Comparison of ENCODE assay signal across 10 mouse cellular contexts in the genomic region with DNA sequence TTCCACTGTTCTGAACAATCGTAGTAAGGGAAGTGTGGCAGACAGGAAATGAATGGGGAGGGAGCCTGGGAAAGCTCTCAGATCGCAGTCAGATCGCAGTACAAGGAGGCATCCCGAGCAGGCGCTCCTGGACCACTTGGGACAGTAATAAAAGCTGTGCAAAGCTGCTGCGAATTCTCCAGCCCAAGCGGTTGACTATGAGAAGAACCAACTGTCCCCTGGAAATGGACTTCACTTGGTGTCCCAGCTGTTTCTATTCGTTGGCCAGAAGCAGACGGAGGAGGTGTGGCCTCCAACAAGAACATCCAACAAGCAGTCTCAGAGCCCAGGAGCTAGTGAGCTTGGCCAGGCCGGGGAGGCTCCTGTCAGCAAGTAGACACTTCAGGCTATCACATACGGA. TPM values are rescaled to one million over a fixed set of nuclear protein-coding genes. Genes with fewer than 3 reads are reported as not detected.
DNase-seq lines count a peak whose midpoint lies in the region; ATAC-seq lines count a peak whose summit lies in the region.
"Had no signal": no experiment of that assay in that cellular context is flagged by ENCODE, and none has a peak within 500 bp of the region (broad histone marks: within the 10 kb centered on the region; RNA-seq: fewer than 3 reads in every experiment).

No protein-coding gene starts in this region.

- H3K4me2 ChIP-seq in heart, embryonic 13.5 days: peak overlapping the region; percentile 53
- H3K4me2 ChIP-seq: embryonic facial prominence, embryonic 15.5 days had no signal

- 0 out of 2 replicates have a peak overlapping the region, but pooled peaks have one; percentile 6 for H3K9ac ChIP-seq in heart, embryonic 13.5 days
- H3K9ac ChIP-seq: embryonic facial prominence, embryonic 15.5 days had no signal

- no peak overlapping the region for H3K4me3 ChIP-seq in heart, embryonic 13.5 days
- no peak overlapping the region for H3K4me3 ChIP-seq in forebrain, embryonic 10.5 days
- H3K4me3 ChIP-seq: embryonic facial prominence, embryonic 15.5 days had no signal

- no peak overlapping the region for H3K27ac ChIP-seq in heart, embryonic 13.5 days (replicated peaks)
- no peak overlapping the region for H3K27ac ChIP-seq in forebrain, embryonic 10.5 days
- H3K27ac ChIP-seq: embryonic facial prominence, embryonic 15.5 days had no signal

- peaks cover 26% of the 10 kb centered on the region for H3K4me1 ChIP-seq in heart, embryonic 13.5 days
- H3K4me1 ChIP-seq in forebrain, embryonic 10.5 days: peaks cover 28% of the 10 kb centered on the region

- DNase-seq in embryo, embryonic 10 days (ENCODE audit: low spot score): peak; percentile 51
- DNase-seq in embryo, embryonic 9.5 days (ENCODE audit: extremely low spot score): no peak
- peak; percentile 78 for DNase-seq in kidney, postnatal 14 days
- peak; percentile 73 for DNase-seq in lung, postnatal 36 days
- DNase-seq in right cerebral cortex, postnatal 4 days: no peak
- DNase-seq in forebrain, embryonic 10.5 days (ENCODE audit: extremely low spot score, low spot score): no peak
- DNase-seq in frontal cortex, postnatal 36 days (ENCODE audit: low spot score in 2 of 2): no peak

- no peaks in the 10 kb centered on the region for H3K36me3 ChIP-seq in heart, embryonic 13.5 days
- H3K36me3 ChIP-seq in forebrain, embryonic 10.5 days (replicated peaks): no peaks in the 10 kb centered on the region
- H3K36me3 ChIP-seq: embryonic facial prominence, embryonic 15.5 days had no signal

- peaks cover 26% of the 10 kb centered on the region for H3K27me3 ChIP-seq in heart, embryonic 13.5 days (replicated peaks)
- H3K27me3 ChIP-seq in forebrain, embryonic 10.5 days (ENCODE audit: poor library complexity, severe bottlenecking): peaks cover 32% of the 10 kb centered on the region
- H3K27me3 ChIP-seq: Patski had no signal

- no peaks in the 10 kb centered on the region for H3K9me3 ChIP-seq in heart, embryonic 13.5 days
- no peaks in the 10 kb centered on the region for H3K9me3 ChIP-seq in forebrain, embryonic 10.5 days
- H3K9me3 ChIP-seq: embryonic facial prominence, embryonic 15.5 days had no signal

- 10% methylated on average over 11 of the region's 11 CpGs for WGBS in heart, embryonic 13.5 days
- 58% methylated on average over 11 of the region's 11 CpGs for WGBS in forebrain, embryonic 10.5 days

- ATAC-seq in heart, embryonic 13.5 days (ENCODE audit: extremely low read depth, insufficient number of reproducible peaks, low FRiP score, low TSS enrichment): no peak
- ATAC-seq: Patski had no signal

RNA-seq across cellular contexts. Expression of a gene that starts 7.3 kb away (rescaled TPM):
- polyA plus RNA-seq in heart, embryonic 13.5 days (2015; fragmentation: Nextera tagmentation; extraction: Ambion mirVana): 46.8 and 50.9 TPM in 2 replicates
- polyA plus RNA-seq in forebrain, embryonic 10.5 days (2016; fragmentation: Nextera tagmentation; extraction: Ambion mirVana): 135 TPM in 2 replicates

RNA-seq across cellular contexts. Expression of a gene that starts 15.7 kb away (rescaled TPM):
- polyA plus RNA-seq in heart, embryonic 13.5 days (2015; fragmentation: Nextera tagmentation; extraction: Ambion mirVana): 69.9 and 81.9 TPM in 2 replicates
- polyA plus RNA-seq in forebrain, embryonic 10.5 days (2016; fragmentation: Nextera tagmentation; extraction: Ambion mirVana): 73.4 and 77.1 TPM in 2 replicates

RNA-seq across cellular contexts. Expression of a gene that starts 57.3 kb away (rescaled TPM):
- polyA plus RNA-seq in heart, embryonic 13.5 days (2015; fragmentation: Nextera tagmentation; extraction: Ambion mirVana): 28.0 and 28.4 TPM in 2 replicates
- polyA plus RNA-seq in forebrain, embryonic 10.5 days (2016; fragmentation: Nextera tagmentation; extraction: Ambion mirVana): 52.5 and 53.6 TPM in 2 replicates

Comparison
In these comparisons a context has a peak if more than half of its experiments do, and no peak if none do; other contexts are left out.
1. DNase-seq: peak in embryo, embryonic 10 days (single experiment), kidney, postnatal 14 days (single experiment) and lung, postnatal 36 days (single experiment); none in embryo, embryonic 9.5 days (single experiment), right cerebral cortex, postnatal 4 days (single experiment), forebrain, embryonic 10.5 days (single experiment) and frontal cortex, postnatal 36 days (0 of 2).